Mouse (Mus musculus): ENCODE results near the gene Arl15.

- no peak for TF ChIP-seq POLR2A (IDR thresholded peaks at IDR 0.05; ENCODE audit: borderline replicate concordance, extremely low read depth, insufficient read depth, insufficient read length, poor library complexity, severe bottlenecking)
- TF ChIP-seq CTCF (IDR thresholded peaks at IDR 0.05; ENCODE audit: borderline replicate concordance, extremely low read depth, insufficient read depth, insufficient read length): no peak
Observed at GRCm38 (mm10) chr13:114086325-114086724, 292.0 kb downstream of the Arl15 start.

Data from brain, embryonic 14.5 days (tissue).